Mouse (Mus musculus) hindbrain, embryonic 10.5 days (tissue): Measurements from ENCODE around the gene Fgd6. TPM values are rescaled to one million over a fixed set of nuclear protein-coding genes. Genes with fewer than 3 reads are reported as not detected.

Source experiments
- DNase-seq: peaks from one replicate; pipeline ENCODE4 v3.0.0-alpha.2; 2017; ENCODE audit warnings: low spot score
- H3K27ac ChIP-seq: fragments of 300-500 bp; sonication (generic); 2 replicates; pipeline ENCODE4 v1.5.1; 2016; ENCODE audit warnings: mild to moderate bottlenecking, moderate library complexity
- H3K27me3 ChIP-seq: fragments of 300-500 bp; sonication (generic); 2 replicates; pipeline ENCODE4 v1.6.1; 2016; ENCODE audit warnings: mild to moderate bottlenecking; ENCODE audit not compliant: poor library complexity, insufficient read depth, severe bottlenecking
- H3K36me3 ChIP-seq: fragments of 300-500 bp; sonication (generic); 2 replicates; pipeline ENCODE4 v1.6.1; 2016; ENCODE audit warnings: mild to moderate bottlenecking, moderate library complexity
- H3K4me1 ChIP-seq: fragments of 300-500 bp; sonication (generic); replicated peaks from 2 replicates; pipeline ENCODE4 v1.6.1; 2016; ENCODE audit warnings: mild to moderate bottlenecking
- H3K4me3 ChIP-seq: fragments of 300-500 bp; sonication (generic); 2 replicates; pipeline ENCODE4 v1.5.1; 2016; ENCODE audit warnings: mild to moderate bottlenecking, moderate library complexity
- H3K9me3 ChIP-seq: fragments of 300-500 bp; sonication (generic); 2 replicates; pipeline ENCODE4 v1.6.1; 2016; ENCODE audit warnings: mild to moderate bottlenecking, moderate library complexity
- WGBS: fragments of 180-500 bp; shearing (Covaris S2); methylation state at CpG from one replicate; pipeline ENCODE4 v1.1.7; 2016; 5-methylcytosine and 5-hydroxymethylcytosine counted together
- polyA plus RNA-seq: library from polyadenylated mRNA; unstranded; fragments of >200 nt; fragmentation: Nextera tagmentation; extraction: Ambion mirVana; gene quantifications from 2 replicates; pipeline ENCODE4 v1.2.1, GENCODE M21; 2016

The Fgd6 gene
- polyA plus RNA-seq, 1 experiment from 2014 or later, result 4.2 TPM

GRCm38 (mm10) chr10:94133081-94133480, 97.3 kb downstream of the Fgd6 start:
- Histone ChIP-seq H3K27me3 (no peaks in the 10 kb centered on the region), H3K4me1 (peaks cover 8% of the 10 kb centered on the region; the same call in 1 of the 2 replicates), H3K27ac (0 out of 2 replicates have a peak overlapping the region, but pooled peaks have one; percentile 26), H3K4me3 (no peak overlapping the region), H3K9me3 (no peaks in the 10 kb centered on the region), H3K36me3 (peaks cover 56% of the 10 kb centered on the region)
- WGBS, result 74% methylated on average over 8 of the region's 8 CpGs
- no peak for DNase-seq

- Histone ChIP-seq H3K9me3 (no peaks in the 10 kb centered on the region), H3K36me3 (peaks cover 59% of the 10 kb centered on the region), H3K27me3 (no peaks in the 10 kb centered on the region), H3K27ac (no peak overlapping the region), H3K4me3 (no peak overlapping the region), H3K4me1 (peaks cover 8% of the 10 kb centered on the region; the same call in 1 of the 2 replicates)
- no peak for DNase-seq
- WGBS, result 87% methylated on average over 7 of the region's 7 CpGs
Observed at GRCm38 (mm10) chr10:94133674-94134073, 97.9 kb downstream of the Fgd6 start.

DNA sequence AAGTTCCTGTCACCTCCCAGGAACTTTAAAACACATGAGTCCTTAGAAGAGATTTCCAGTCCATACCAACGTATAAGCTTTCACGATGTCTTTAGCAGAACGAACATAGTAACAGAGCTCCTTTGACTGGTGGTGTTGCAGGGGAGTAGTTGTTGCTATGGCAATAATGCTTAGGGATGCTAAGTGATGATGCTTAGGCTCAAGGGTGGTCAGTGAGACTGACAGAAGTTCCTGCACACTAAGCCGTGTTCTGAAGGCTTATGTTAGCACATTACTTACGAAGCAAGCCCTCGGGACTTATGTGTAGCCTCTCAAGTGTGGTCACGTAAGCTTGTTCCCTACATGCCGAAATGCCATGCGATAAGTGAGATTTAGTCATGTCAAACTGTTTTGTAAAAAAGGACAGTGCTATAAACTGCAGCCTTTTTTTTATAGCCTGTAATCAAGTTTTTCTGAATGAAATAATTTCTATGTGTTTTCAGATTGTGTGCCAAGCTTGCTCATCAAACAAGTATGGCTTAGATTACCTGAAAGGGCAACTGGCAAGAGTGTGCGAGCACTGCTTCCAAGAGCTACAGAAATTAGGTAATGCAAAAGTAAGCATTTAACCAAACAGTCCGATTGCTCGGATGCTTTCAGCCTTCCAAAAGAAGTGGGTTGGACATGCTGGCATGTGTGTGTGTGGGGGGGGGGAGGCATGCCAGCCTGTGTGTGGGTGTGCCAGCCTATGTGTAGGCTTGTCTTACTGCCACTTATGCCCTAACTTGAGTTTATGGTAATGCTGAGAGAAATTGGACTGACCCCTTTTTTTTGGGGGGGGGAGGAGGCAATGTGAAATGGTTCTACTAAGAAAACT, 99.0 kb downstream of the Fgd6 start:
- peaks cover 3% of the 10 kb centered on the region; the same call in 1 of the 2 replicates for H3K4me1 ChIP-seq
- H3K27ac ChIP-seq, result no peak overlapping the region
- H3K36me3 ChIP-seq, result peaks cover 66% of the 10 kb centered on the region
- DNase-seq, result no peak
- no peak overlapping the region for H3K4me3 ChIP-seq
- H3K27me3 ChIP-seq, result no peaks in the 10 kb centered on the region
- WGBS, result 94% methylated on average over 12 of the region's 12 CpGs
- H3K9me3 ChIP-seq, result no peaks in the 10 kb centered on the region

- no peaks in the 10 kb centered on the region for H3K9me3 ChIP-seq
- DNase-seq, result no peak
- H3K4me1 ChIP-seq, result no peaks in the 10 kb centered on the region
- H3K4me3 ChIP-seq, result no peak overlapping the region
- peaks cover 75% of the 10 kb centered on the region for H3K36me3 ChIP-seq
- H3K27me3 ChIP-seq, result no peaks in the 10 kb centered on the region
- no peak overlapping the region for H3K27ac ChIP-seq
- WGBS, result 91% methylated on average over 10 of the region's 10 CpGs
Observed at GRCm38 (mm10) chr10:94138890-94139482, 103.2 kb downstream of the Fgd6 start.

DNA sequence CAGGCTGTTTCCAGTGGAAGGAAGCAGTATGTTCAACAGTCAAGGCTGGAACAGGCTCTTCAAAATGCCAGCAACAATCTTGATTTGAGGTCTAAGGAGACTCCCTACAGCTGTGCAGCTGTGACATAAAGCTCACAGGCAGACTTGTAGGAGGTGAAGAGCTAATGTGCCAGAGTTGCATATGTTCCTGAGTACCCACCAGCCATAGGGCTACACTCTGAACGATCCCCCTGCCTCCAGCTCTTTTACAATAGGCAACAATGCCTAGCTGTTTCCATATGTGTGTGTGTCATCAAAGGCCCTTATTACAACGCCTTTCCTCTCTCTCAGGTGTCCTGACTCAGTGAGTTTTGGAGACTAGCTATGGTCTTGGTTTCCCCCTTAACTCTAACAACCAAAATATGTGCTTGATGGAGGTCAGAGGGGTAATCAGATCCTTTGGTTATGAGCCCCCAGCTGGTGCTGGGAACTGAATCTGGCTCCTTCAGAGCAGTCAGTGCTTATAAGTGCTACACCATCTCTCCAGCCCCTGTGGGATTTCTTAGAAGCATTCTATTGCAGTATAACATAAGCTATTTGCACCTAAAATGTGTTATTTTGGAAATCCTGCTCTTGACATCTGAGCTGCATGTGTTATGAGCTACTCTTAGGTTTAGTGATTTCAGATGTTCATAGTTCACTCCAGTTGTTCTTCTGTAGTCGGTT, 104.6 kb downstream of the Fgd6 start:
- Histone ChIP-seq H3K27ac (no peak overlapping the region), H3K27me3 (no peaks in the 10 kb centered on the region), H3K4me3 (no peak overlapping the region), H3K36me3 (peaks cover 63% of the 10 kb centered on the region), H3K9me3 (no peaks in the 10 kb centered on the region), H3K4me1 (no peaks in the 10 kb centered on the region)
- no peak for DNase-seq
- 86% methylated on average over 3 of the region's 3 CpGs for WGBS

GRCm38 (mm10) chr10:94142427-94142826, 106.6 kb downstream of the Fgd6 start:
- no peak overlapping the region for H3K4me3 ChIP-seq
- DNase-seq, result no peak
- H3K36me3 ChIP-seq, result peaks cover 49% of the 10 kb centered on the region
- 94% methylated on average over 3 of the region's 3 CpGs for WGBS
- no peak overlapping the region for H3K27ac ChIP-seq
- no peaks in the 10 kb centered on the region for H3K9me3 ChIP-seq
- no peaks in the 10 kb centered on the region for H3K27me3 ChIP-seq
- H3K4me1 ChIP-seq, result peaks cover 5% of the 10 kb centered on the region

- Histone ChIP-seq H3K27ac (no peak overlapping the region), H3K36me3 (peaks cover 28% of the 10 kb centered on the region), H3K9me3 (no peaks in the 10 kb centered on the region), H3K4me1 (peaks cover 23% of the 10 kb centered on the region), H3K27me3 (no peaks in the 10 kb centered on the region), H3K4me3 (no peak overlapping the region)
- DNase-seq, result no peak
- 93% methylated on average over 5 of the region's 5 CpGs for WGBS
Observed at GRCm38 (mm10) chr10:94144581-94144980, 108.8 kb downstream of the Fgd6 start.

DNA sequence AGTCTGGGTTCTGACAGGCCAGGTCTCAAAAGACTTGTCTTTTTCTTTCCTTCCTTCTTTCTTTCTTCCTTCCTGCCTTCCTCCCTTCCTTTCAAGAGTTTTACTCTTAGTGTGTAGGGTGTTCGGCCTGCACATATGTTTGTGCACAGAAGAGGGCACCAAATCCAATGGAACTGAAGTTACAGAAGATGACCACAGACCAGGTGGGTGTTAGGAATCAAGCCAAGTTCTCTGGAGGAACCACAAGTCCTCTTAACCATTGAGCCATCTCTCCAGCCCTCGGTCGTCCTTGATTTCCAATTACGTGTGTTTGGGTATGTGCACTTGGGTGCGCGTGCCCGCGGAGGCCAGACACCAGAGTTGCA, 111.6 kb downstream of the Fgd6 start:
- Histone ChIP-seq H3K9me3 (no peaks in the 10 kb centered on the region), H3K27me3 (no peaks in the 10 kb centered on the region), H3K36me3 (peaks cover 8% of the 10 kb centered on the region), H3K4me3 (peak overlapping the region; percentile 94), H3K27ac (peak overlapping the region; percentile 97), H3K4me1 (peaks cover 27% of the 10 kb centered on the region)
- WGBS, result 12% methylated on average over 8 of the region's 8 CpGs
- DNase-seq, result no peak

GRCm38 (mm10) chr10:94147756-94148531, 112.1 kb downstream of the Fgd6 start, which contains the start of gene Nr2c1:
Gene Nr2c1, plus strand, starts transcription at chr10:94148023.
- Histone ChIP-seq H3K27me3 (no peaks in the 10 kb centered on the region), H3K27ac (peak within 1 kb of the TSS; percentile 97), H3K36me3 (peaks cover 9% of the 10 kb centered on the region), H3K4me3 (peak within 1 kb of the TSS; percentile 94), H3K9me3 (no peaks in the 10 kb centered on the region), H3K4me1 (peaks cover 27% of the 10 kb centered on the region)
- peak; percentile 91 for DNase-seq
- WGBS, result under 1% methylated on average over 64 of the region's 64 CpGs

DNA sequence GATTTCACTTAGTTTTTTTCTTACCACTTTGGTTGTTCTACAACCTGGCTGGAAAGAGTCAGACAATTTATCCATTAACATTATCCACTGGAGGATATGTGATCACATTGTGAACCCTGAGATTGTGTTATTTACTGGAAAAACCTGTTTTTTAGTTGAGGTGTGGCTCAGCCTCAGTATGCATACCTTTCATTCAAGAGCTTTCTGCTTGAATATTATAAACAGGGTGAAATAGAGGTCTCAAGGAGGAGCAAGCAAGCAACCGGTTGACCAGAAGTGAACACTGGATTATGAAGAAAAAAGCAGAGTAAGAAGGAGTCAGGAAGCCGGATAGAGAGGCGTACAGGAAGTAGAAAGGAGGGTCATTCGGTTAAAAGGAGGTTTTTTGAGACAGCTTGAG, 115.7 kb downstream of the Fgd6 start:
- Histone ChIP-seq H3K27ac (no peak overlapping the region), H3K27me3 (no peaks in the 10 kb centered on the region), H3K9me3 (no peaks in the 10 kb centered on the region), H3K4me1 (peaks cover 27% of the 10 kb centered on the region), H3K36me3 (peaks cover 37% of the 10 kb centered on the region), H3K4me3 (no peak overlapping the region)
- WGBS, result 82% methylated on average over 4 of the region's 4 CpGs
- no peak for DNase-seq

DNA sequence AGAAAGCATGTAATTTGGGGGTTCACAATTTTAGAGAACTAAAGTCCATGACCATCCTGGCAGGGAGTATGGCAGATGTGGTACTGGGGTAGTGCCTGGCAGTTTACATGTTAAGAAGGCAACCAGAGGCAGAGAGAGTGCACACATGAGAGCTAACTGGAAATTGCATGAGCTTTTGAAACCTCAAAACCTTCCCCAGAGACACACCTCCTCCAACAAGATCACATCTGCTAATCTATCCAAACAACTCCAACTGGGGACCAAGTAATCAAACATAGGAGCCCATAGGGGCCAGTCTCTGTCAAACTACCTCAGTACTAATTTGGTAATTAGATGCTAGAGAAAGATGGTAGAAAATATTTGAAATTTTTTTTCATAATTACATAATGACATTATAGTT, 118.0 kb downstream of the Fgd6 start:
- H3K9me3 ChIP-seq, result no peaks in the 10 kb centered on the region
- DNase-seq, result no peak
- H3K27ac ChIP-seq, result no peak overlapping the region
- H3K27me3 ChIP-seq, result no peaks in the 10 kb centered on the region
- no peak overlapping the region for H3K4me3 ChIP-seq
- H3K36me3 ChIP-seq, result peaks cover 58% of the 10 kb centered on the region
- peaks cover 12% of the 10 kb centered on the region for H3K4me1 ChIP-seq

DNA sequence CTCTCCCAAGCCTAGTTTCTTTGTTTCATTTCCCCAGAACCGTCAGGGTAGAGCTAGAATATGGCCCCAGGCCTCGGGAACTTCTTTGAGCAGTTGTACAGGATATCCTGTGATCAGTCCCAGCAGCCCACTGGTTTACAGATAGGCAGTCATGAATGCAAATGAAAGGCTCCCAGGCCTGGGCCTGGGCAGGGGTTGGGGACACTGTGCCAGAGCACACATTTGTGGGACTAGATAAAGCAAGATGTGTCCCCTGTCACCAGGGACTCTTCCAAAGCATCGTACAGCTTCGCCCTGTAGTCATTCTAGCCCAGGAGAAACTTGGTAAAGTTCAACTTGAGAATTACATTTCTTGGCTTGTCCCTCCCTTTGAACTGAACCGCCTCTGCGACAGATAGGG, 123.2 kb downstream of the Fgd6 start:
- Histone ChIP-seq H3K4me1 (no peaks in the 10 kb centered on the region), H3K4me3 (no peak overlapping the region), H3K9me3 (no peaks in the 10 kb centered on the region), H3K36me3 (peaks cover 88% of the 10 kb centered on the region), H3K27me3 (no peaks in the 10 kb centered on the region), H3K27ac (no peak overlapping the region)
- no peak for DNase-seq
- 90% methylated on average over 6 of the region's 6 CpGs for WGBS
